8 mouse cellular contexts compared by ENCODE assay signal in the genomic region with DNA sequence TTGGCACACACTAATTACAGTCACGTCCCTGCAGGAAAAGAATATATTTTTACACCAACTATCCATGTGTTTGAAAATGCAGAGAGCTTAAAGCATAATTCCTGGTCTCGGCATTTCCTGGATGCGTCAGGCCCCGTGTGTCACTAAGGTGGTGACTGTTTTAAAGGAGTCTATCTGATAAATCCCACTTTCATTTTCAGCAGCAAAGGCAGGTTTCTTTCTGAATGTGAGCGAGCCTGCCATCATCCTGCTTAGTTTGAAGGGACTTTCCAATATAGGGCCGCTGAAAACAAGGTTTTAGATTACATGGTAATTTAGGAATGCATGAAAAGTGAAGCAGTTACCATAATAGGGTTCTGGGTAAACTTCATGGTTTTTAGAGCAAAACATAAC.
DNase-seq lines count a peak whose midpoint lies in the region; ATAC-seq lines count a peak whose summit lies in the region.

No protein-coding gene starts in this region.

- H3K27ac ChIP-seq in forebrain, embryonic 10.5 days = peak overlapping the region; percentile 53; the same call in 1 of the 2 replicates
- no peak overlapping the region for H3K27ac ChIP-seq in forebrain, embryonic 11.5 days (ENCODE audit: low read depth, low read length)
- peak overlapping the region; percentile 36; the same call in 1 of the 2 replicates for H3K27ac ChIP-seq in forebrain, embryonic 12.5 days
- H3K27ac ChIP-seq in limb, embryonic 10.5 days = peak overlapping the region; percentile 80

- no peaks in the 10 kb centered on the region for H3K9me3 ChIP-seq in forebrain, embryonic 10.5 days
- no peaks in the 10 kb centered on the region for H3K9me3 ChIP-seq in forebrain, embryonic 11.5 days (ENCODE audit: control insufficient read depth, low read length)
- no peaks in the 10 kb centered on the region for H3K9me3 ChIP-seq in forebrain, embryonic 12.5 days
- H3K9me3 ChIP-seq in limb, embryonic 10.5 days (replicated peaks) = no peaks in the 10 kb centered on the region

- H3K4me3 ChIP-seq in forebrain, embryonic 10.5 days = no peak overlapping the region
- H3K4me3 ChIP-seq in forebrain, embryonic 11.5 days (ENCODE audit: low read depth, low read length) = no peak overlapping the region
- H3K4me3 ChIP-seq in forebrain, embryonic 12.5 days (replicated peaks) = no peak overlapping the region
- H3K4me3 ChIP-seq in limb, embryonic 10.5 days = no peak overlapping the region

- no peak overlapping the region for H3K9ac ChIP-seq in forebrain, embryonic 11.5 days (ENCODE audit: low read length)
- H3K9ac ChIP-seq in forebrain, embryonic 12.5 days = no peak overlapping the region

- H3K27me3 ChIP-seq in forebrain, embryonic 10.5 days (ENCODE audit: poor library complexity, severe bottlenecking) = no peaks in the 10 kb centered on the region
- no peaks in the 10 kb centered on the region for H3K27me3 ChIP-seq in forebrain, embryonic 11.5 days (ENCODE audit: control insufficient read depth, insufficient read depth, low read length)
- no peaks in the 10 kb centered on the region for H3K27me3 ChIP-seq in forebrain, embryonic 12.5 days
- no peaks in the 10 kb centered on the region for H3K27me3 ChIP-seq in limb, embryonic 10.5 days (ENCODE audit: low read depth, poor library complexity, severe bottlenecking)

- 43% methylated on average over 6 of the region's 6 CpGs for WGBS in forebrain, embryonic 10.5 days
- 24% methylated on average over 6 of the region's 6 CpGs for WGBS in forebrain, embryonic 11.5 days
- WGBS in forebrain, embryonic 12.5 days = 20% methylated on average over 6 of the region's 6 CpGs
- WGBS in limb, embryonic 10.5 days = 31% methylated on average over 6 of the region's 6 CpGs

- DNase-seq in forebrain, embryonic 10.5 days (ENCODE audit: extremely low spot score, low spot score) = no peak
- DNase-seq in forebrain, embryonic 11.5 days (ENCODE audit: low spot score) = no peak
- DNase-seq in 416B (ENCODE audit: low read depth) = peak; percentile 27
- no peak for DNase-seq in limb, embryonic 10.5 days (ENCODE audit: low spot score)
- DNase-seq in urinary bladder, postnatal 14 days (ENCODE audit: low spot score) = no peak
- no peak for DNase-seq in cerebellum, adult 9-10 months
- no peak for DNase-seq in cerebellum, adult 11 months

- no peaks in the 10 kb centered on the region for H3K36me3 ChIP-seq in forebrain, embryonic 10.5 days (replicated peaks)
- H3K36me3 ChIP-seq in forebrain, embryonic 11.5 days (ENCODE audit: control insufficient read depth, insufficient read depth, low read length) = no peaks in the 10 kb centered on the region
- H3K36me3 ChIP-seq in forebrain, embryonic 12.5 days (replicated peaks) = no peaks in the 10 kb centered on the region
- H3K36me3 ChIP-seq in limb, embryonic 10.5 days = no peaks in the 10 kb centered on the region

- H3K4me2 ChIP-seq in forebrain, embryonic 11.5 days (ENCODE audit: low read depth, low read length, severe bottlenecking) = no peak overlapping the region
- H3K4me2 ChIP-seq in forebrain, embryonic 12.5 days = peak overlapping the region; percentile 17

- ATAC-seq in forebrain, embryonic 11.5 days (replicated peaks; ENCODE audit: low FRiP score) = no peak; the same call in 1 of the 2 replicates
- ATAC-seq in forebrain, embryonic 12.5 days (ENCODE audit: low FRiP score) = peak; percentile 31; the same call in 1 of the 2 replicates

- peaks cover 47% of the 10 kb centered on the region for H3K4me1 ChIP-seq in forebrain, embryonic 10.5 days
- peaks cover 2% of the 10 kb centered on the region; the same call in 1 of the 2 replicates for H3K4me1 ChIP-seq in forebrain, embryonic 11.5 days (replicated peaks; ENCODE audit: control insufficient read depth, insufficient read depth, low read length)
- H3K4me1 ChIP-seq in forebrain, embryonic 12.5 days = peaks cover 29% of the 10 kb centered on the region
- H3K4me1 ChIP-seq in limb, embryonic 10.5 days = peaks cover 54% of the 10 kb centered on the region
